Mouse (Mus musculus): ENCODE data around the gene Gm26938.

DNA sequence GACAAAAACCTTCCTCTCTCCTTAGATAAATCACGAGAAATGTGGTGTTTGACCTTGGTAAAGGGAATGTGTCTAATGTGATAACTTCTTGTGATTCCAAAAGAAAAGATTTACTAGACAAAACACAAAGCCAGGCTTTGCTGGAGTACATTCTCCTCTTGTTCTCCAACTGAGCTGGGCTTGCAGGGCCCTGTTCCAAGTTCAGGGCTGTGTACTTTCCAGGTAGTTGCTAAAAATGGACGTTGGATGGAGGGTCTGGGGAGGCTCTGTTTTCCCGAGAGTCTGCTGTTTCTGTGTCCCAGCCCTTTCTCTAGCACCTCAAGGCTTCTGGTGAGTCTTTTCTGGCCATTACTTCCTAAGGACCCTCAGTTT, 33.3 kb downstream of the Gm26938 start:
- no peak for TF ChIP-seq GATA1 (IDR thresholded peaks at IDR 0.05; ENCODE audit: low read length)
- no peak for TF ChIP-seq TAL1 (IDR thresholded peaks at IDR 0.05; ENCODE audit: low read length)

Measured in erythroblast, embryonic 14.5 days (primary cell).